Comparison of ENCODE assay signal across 18 mouse cellular contexts in the genomic region with DNA sequence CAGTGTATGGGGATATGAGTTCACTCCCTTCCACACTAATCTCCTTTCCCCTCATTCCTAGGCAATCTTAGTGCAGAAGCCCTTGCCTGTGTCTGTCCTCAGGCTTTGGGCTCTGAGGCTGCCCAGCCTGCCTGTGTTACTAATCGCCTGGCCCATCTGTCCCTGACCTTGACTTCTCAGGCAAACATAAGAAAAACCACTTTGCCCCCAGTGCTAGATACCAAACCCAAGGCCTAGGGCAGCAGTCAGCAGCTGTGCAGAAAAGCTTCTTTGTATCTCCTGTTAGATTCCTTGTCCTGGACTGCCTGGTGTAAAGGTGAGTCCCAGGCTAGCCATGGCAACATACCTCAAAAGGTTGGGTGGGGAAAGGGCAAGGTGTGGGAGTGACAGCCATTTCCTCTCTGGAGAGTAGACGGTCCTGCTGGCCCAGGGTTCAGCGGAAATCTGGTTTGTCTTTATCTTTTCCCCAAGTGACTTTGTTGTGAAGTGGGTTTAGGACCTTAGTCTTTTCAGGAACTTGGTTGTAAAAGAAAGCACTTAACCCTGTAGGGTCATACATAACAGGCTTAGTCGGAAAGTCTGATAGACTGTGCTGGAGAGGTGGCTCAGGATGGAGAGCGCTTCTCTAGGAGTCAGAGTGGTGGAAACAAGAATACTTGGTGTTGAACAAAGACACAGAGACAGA. TPM values are rescaled to one million over a fixed set of nuclear protein-coding genes. Genes with fewer than 3 reads are reported as not detected.
DNase-seq lines count a peak whose midpoint lies in the region; ATAC-seq and TF ChIP-seq lines count a peak whose summit lies in the region.
"Had no signal": no experiment of that assay in that cellular context is flagged by ENCODE, and none has a peak within 500 bp of the region (broad histone marks: within the 10 kb centered on the region; RNA-seq: fewer than 3 reads in every experiment).

No protein-coding gene starts in this region.

- H3K27ac ChIP-seq in heart, embryonic 15.5 days: 0 out of 2 replicates have a peak overlapping the region, but pooled peaks have one; percentile 31
- H3K27ac ChIP-seq in liver, embryonic 12.5 days: no peak overlapping the region
- no peak overlapping the region for H3K27ac ChIP-seq in forebrain, postnatal 0 days (ENCODE audit: low read depth, low read length)
- H3K27ac ChIP-seq: embryonic facial prominence, embryonic 13.5 days; forebrain, embryonic 10.5 days; heart, embryonic 13.5 days; hindbrain, embryonic 12.5 days; kidney, postnatal 0 days; limb, embryonic 13.5 days; neural tube, embryonic 15.5 days; stomach, postnatal 0 days had no signal

- peaks cover 7% of the 10 kb centered on the region for H3K4me1 ChIP-seq in heart, embryonic 15.5 days (replicated peaks)
- H3K4me1 ChIP-seq in E14TG2a.4 (replicated peaks; ENCODE audit: low read depth, low read length): peaks cover 17% of the 10 kb centered on the region
- H3K4me1 ChIP-seq in liver, embryonic 12.5 days: peaks cover 29% of the 10 kb centered on the region
- no peaks in the 10 kb centered on the region for H3K4me1 ChIP-seq in forebrain, postnatal 0 days (ENCODE audit: insufficient read depth)

- TF ChIP-seq CTCF in E14TG2a.4 (conservative IDR thresholded peaks at IDR 0.05; ENCODE audit: low read length): no peak
- TF ChIP-seq CTCF in forebrain, postnatal 0 days (IDR thresholded peaks at IDR 0.05; ENCODE audit: low read depth): no peak

- H3K9ac ChIP-seq in heart, embryonic 15.5 days: no peak overlapping the region
- H3K9ac ChIP-seq in liver, embryonic 12.5 days: no peak overlapping the region
- H3K9ac ChIP-seq in forebrain, postnatal 0 days: no peak overlapping the region
- H3K9ac ChIP-seq: embryonic facial prominence, embryonic 13.5 days; heart, embryonic 13.5 days; hindbrain, embryonic 12.5 days; limb, embryonic 13.5 days; lung, embryonic 14.5 days; neural tube, embryonic 15.5 days had no signal

- DNase-seq in heart, adult 8-10 months (ENCODE audit: low spot score): no peak
- peak; percentile 64 for DNase-seq in 416B (ENCODE audit: low read depth)
- DNase-seq in forebrain, postnatal 0 days: no peak
- no peak for DNase-seq in cerebellum, postnatal 25 days
- DNase-seq in kidney, postnatal 25 days: no peak
- DNase-seq: lung, embryonic 14.5 days had no signal

- H3K27me3 ChIP-seq in heart, embryonic 15.5 days: no peaks in the 10 kb centered on the region
- peaks cover 58% of the 10 kb centered on the region for H3K27me3 ChIP-seq in E14TG2a.4 (ENCODE audit: insufficient read depth, low read length)
- no peaks in the 10 kb centered on the region for H3K27me3 ChIP-seq in liver, embryonic 12.5 days (replicated peaks)
- H3K27me3 ChIP-seq in forebrain, postnatal 0 days (ENCODE audit: insufficient read depth, low read length): no peaks in the 10 kb centered on the region
- H3K27me3 ChIP-seq: embryonic facial prominence, embryonic 13.5 days; heart, embryonic 13.5 days; hindbrain, embryonic 12.5 days; limb, embryonic 13.5 days; neural tube, embryonic 15.5 days had no signal

- H3K4me2 ChIP-seq in heart, embryonic 15.5 days: peak overlapping the region; percentile 34; the same call in 1 of the 2 replicates
- H3K4me2 ChIP-seq in liver, embryonic 12.5 days: peak overlapping the region; percentile 16; the same call in 1 of the 2 replicates
- no peak overlapping the region for H3K4me2 ChIP-seq in forebrain, postnatal 0 days (ENCODE audit: low read depth)
- H3K4me2 ChIP-seq: embryonic facial prominence, embryonic 13.5 days; heart, embryonic 13.5 days; hindbrain, embryonic 12.5 days; limb, embryonic 13.5 days; lung, embryonic 14.5 days; neural tube, embryonic 15.5 days had no signal

- 39% methylated on average over 5 of the region's 5 CpGs for WGBS in heart, embryonic 15.5 days
- WGBS in liver, embryonic 12.5 days (ENCODE audit: insufficient replicate concordance): 18% methylated on average over 5 of the region's 5 CpGs
- WGBS in forebrain, postnatal 0 days: 72% methylated on average over 5 of the region's 5 CpGs

- H3K9me3 ChIP-seq in heart, embryonic 15.5 days (replicated peaks): no peaks in the 10 kb centered on the region
- peaks cover 8% of the 10 kb centered on the region for H3K9me3 ChIP-seq in E14TG2a.4 (ENCODE audit: low read length)
- no peaks in the 10 kb centered on the region for H3K9me3 ChIP-seq in liver, embryonic 12.5 days (replicated peaks)
- no peaks in the 10 kb centered on the region for H3K9me3 ChIP-seq in forebrain, postnatal 0 days (ENCODE audit: low read length)
- H3K9me3 ChIP-seq: embryonic facial prominence, embryonic 13.5 days; forebrain, embryonic 10.5 days; heart, embryonic 13.5 days; hindbrain, embryonic 12.5 days; limb, embryonic 13.5 days; neural tube, embryonic 15.5 days had no signal

- no peak for ATAC-seq in heart, embryonic 15.5 days (replicated peaks; ENCODE audit: insufficient number of reproducible peaks, insufficient read depth, low FRiP score, low read depth)
- ATAC-seq in liver, embryonic 12.5 days: no peak
- ATAC-seq in forebrain, postnatal 0 days: no peak
- ATAC-seq: intestine, postnatal 0 days had no signal

- H3K36me3 ChIP-seq in heart, embryonic 15.5 days: no peaks in the 10 kb centered on the region
- no peaks in the 10 kb centered on the region for H3K36me3 ChIP-seq in E14TG2a.4 (ENCODE audit: insufficient read depth, low read length)
- H3K36me3 ChIP-seq in liver, embryonic 12.5 days: no peaks in the 10 kb centered on the region
- H3K36me3 ChIP-seq in forebrain, postnatal 0 days (ENCODE audit: insufficient read depth): no peaks in the 10 kb centered on the region
- H3K36me3 ChIP-seq: embryonic facial prominence, embryonic 13.5 days; heart, embryonic 13.5 days; hindbrain, embryonic 12.5 days; limb, embryonic 13.5 days; neural tube, embryonic 15.5 days had no signal

- H3K4me3 ChIP-seq in heart, embryonic 15.5 days: no peak overlapping the region
- H3K4me3 ChIP-seq in E14TG2a.4 (replicated peaks; ENCODE audit: low read length): peak overlapping the region; percentile 20; the same call in 1 of the 2 replicates
- H3K4me3 ChIP-seq in liver, embryonic 12.5 days: no peak overlapping the region
- no peak overlapping the region for H3K4me3 ChIP-seq in forebrain, postnatal 0 days (ENCODE audit: low read depth, low read length)
- H3K4me3 ChIP-seq: embryonic facial prominence, embryonic 13.5 days; forebrain, embryonic 10.5 days; heart, embryonic 13.5 days; hindbrain, embryonic 12.5 days; limb, embryonic 13.5 days; neural tube, embryonic 15.5 days had no signal

RNA-seq across cellular contexts. Expression of a gene that starts 4.0 kb away (rescaled TPM):
- 17.5 and 23.0 TPM in 2 replicates for polyA plus RNA-seq in heart, embryonic 15.5 days (2015; fragmentation: Nextera tagmentation; extraction: Ambion mirVana)
- total RNA-seq in heart, adult 8-10 months (2022): 10 to 100 TPM; 23.7 to 34.9 (median 29.3) TPM
- polyA plus RNA-seq in liver, embryonic 12.5 days (2016; fragmentation: Nextera tagmentation; extraction: Ambion mirVana): 28.6 and 28.7 TPM in 2 replicates
- 87.6 and 111 TPM in 2 replicates for total RNA-seq in forebrain, postnatal 0 days (2014; rRNA removed)
- 40.1 and 49.5 TPM in 2 replicates for polyA plus RNA-seq in forebrain, postnatal 0 days (2015; fragmentation: Nextera tagmentation; extraction: Ambion mirVana)

RNA-seq across cellular contexts. Expression of a gene that starts 24.1 kb away (rescaled TPM):
- 11.7 and 14.3 TPM in 2 replicates for polyA plus RNA-seq in heart, embryonic 15.5 days (2015; fragmentation: Nextera tagmentation; extraction: Ambion mirVana)
- 1 to 10 TPM; 2.6 to 3.3 (median 3.1) TPM for total RNA-seq in heart, adult 8-10 months (2022)
- 14.1 and 16.5 TPM in 2 replicates for polyA plus RNA-seq in liver, embryonic 12.5 days (2016; fragmentation: Nextera tagmentation; extraction: Ambion mirVana)
- total RNA-seq in forebrain, postnatal 0 days (2014; rRNA removed): 27.8 and 35.2 TPM in 2 replicates
- 27.1 and 27.5 TPM in 2 replicates for polyA plus RNA-seq in forebrain, postnatal 0 days (2015; fragmentation: Nextera tagmentation; extraction: Ambion mirVana)
